Mouse (Mus musculus) MEL (cell line): ENCODE measurements at regions not wholly inside any gene's neighbourhood (a gene's known extent, or its start where the extent isn't known, plus 50 kb on each side); places are given as distances from the start of the nearest gene placed in this dataset.

ENCODE experiments used
- DNase-seq: peaks from one replicate; pipeline ENCODE4 v3.0.0; 2011; ENCODE audit warnings: low read depth, low spot score
- H3K27ac ChIP-seq: 2 replicates; pipeline ENCODE4 v1.5.1; 2012; ENCODE audit warnings: low read depth, mild to moderate bottlenecking, control low read depth, low read length, moderate library complexity; ENCODE audit not compliant: control insufficient read depth
- H3K27me3 ChIP-seq, 2 experiments: fragments of 150-350 bp in 1 of 2; sonication (generic) in 1 of 2; 2 replicates each; pipeline ENCODE4 v1.6.1; 2012; ENCODE audit warnings: low read length in 2 of 2, mild to moderate bottlenecking in 2 of 2, improper control_type of control experiment in 1 of 2, moderate library complexity in 1 of 2; ENCODE audit not compliant: insufficient read depth in 2 of 2, control insufficient read depth in 1 of 2
- H3K36me3 ChIP-seq, 2 experiments: 2 replicates each; pipeline ENCODE4 v1.6.1; 2012 to 2014; ENCODE audit warnings: low read length in 2 of 2, improper control_type of control experiment in 1 of 2, inconsistent platforms in 1 of 2, mild to moderate bottlenecking in 1 of 2; ENCODE audit not compliant: insufficient read depth in 2 of 2, control insufficient read depth in 1 of 2
- H3K4me1 ChIP-seq, 2 experiments: fragments of 150-350 bp in 1 of 2; sonication (generic) in 1 of 2; 2 replicates each; pipeline ENCODE4 v1.6.1; 2012; ENCODE audit warnings: low read length in 2 of 2, improper control_type of control experiment in 1 of 2, mild to moderate bottlenecking in 1 of 2; ENCODE audit not compliant: insufficient read depth in 2 of 2, control insufficient read depth in 1 of 2
- H3K4me3 ChIP-seq, 2 experiments: fragments of 150-350 bp in 1 of 2; sonication (generic) in 1 of 2; 2 replicates each; pipeline ENCODE4 v1.5.1; 2012; ENCODE audit warnings: low read depth in 2 of 2, low read length in 2 of 2, mild to moderate bottlenecking in 2 of 2, moderate library complexity in 2 of 2, control low read depth in 1 of 2, improper control_type of control experiment in 1 of 2; ENCODE audit not compliant: control insufficient read depth in 1 of 2, insufficient read depth in 1 of 2
- H3K79me2 ChIP-seq: 2 replicates; pipeline ENCODE4 v1.6.1; 2012; ENCODE audit warnings: mild to moderate bottlenecking, low read length, moderate library complexity; ENCODE audit not compliant: control insufficient read depth, poor library complexity, insufficient read depth
- H3K9ac ChIP-seq: 2 replicates; pipeline ENCODE4 v1.6.1; 2012; ENCODE audit warnings: low read depth, mild to moderate bottlenecking, control low read depth, low read length, moderate library complexity; ENCODE audit not compliant: control insufficient read depth, poor library complexity, severe bottlenecking
- H3K9me3 ChIP-seq: fragments of 150-350 bp; sonication (generic); replicated peaks from 2 replicates; pipeline ENCODE4 v1.6.1; 2012; ENCODE audit warnings: mild to moderate bottlenecking, low read length, improper control_type of control experiment, moderate library complexity; ENCODE audit not compliant: insufficient read depth
- CHD2 ChIP-seq: IDR thresholded peaks from 2 replicates; pipeline ENCODE4 v1.6.1; 2011; ENCODE audit warnings: low read length, improper control_type of control experiment
- CTCF ChIP-seq, 3 experiments: IDR thresholded peaks in 2 of 3; conservative IDR thresholded peaks in 1 of 3; 2 replicates each; pipeline ENCODE4 v1.5.1; 2011 to 2012; ENCODE audit warnings: low read length in 3 of 3, low read depth in 2 of 3, mild to moderate bottlenecking in 2 of 3, improper control_type of control experiment in 1 of 3, inconsistent platforms in 1 of 3, mixed read lengths in 1 of 3, moderate library complexity in 1 of 3; ENCODE audit not compliant: control insufficient read depth in 1 of 3, insufficient read depth in 1 of 3, poor library complexity in 1 of 3, severe bottlenecking in 1 of 3
- EP300 ChIP-seq, 2 experiments: IDR thresholded peaks; 2 replicates each; pipeline ENCODE4 v1.6.1; 2011; ENCODE audit warnings: improper control_type of control experiment in 2 of 2, low read length in 2 of 2, low read depth in 1 of 2, mild to moderate bottlenecking in 1 of 2
- HCFC1 ChIP-seq: IDR thresholded peaks from 2 replicates; pipeline ENCODE4 v1.6.1; 2012; ENCODE audit warnings: low read depth, mild to moderate bottlenecking, inconsistent platforms, low read length, improper control_type of control experiment, moderate library complexity
- KAT2A ChIP-seq: conservative IDR thresholded peaks from 2 replicates; pipeline ENCODE4 v1.6.1; 2012; ENCODE audit warnings: low read depth, low read length, improper control_type of control experiment, inconsistent platforms
- MAFK ChIP-seq: IDR thresholded peaks from 2 replicates; pipeline ENCODE4 v1.6.1; 2011; ENCODE audit warnings: low read depth, mild to moderate bottlenecking, low read length, improper control_type of control experiment, borderline replicate concordance
- MAX ChIP-seq: IDR thresholded peaks from 2 replicates; pipeline ENCODE4 v1.6.1; 2011; ENCODE audit warnings: low read length, improper control_type of control experiment
- MAZ ChIP-seq: IDR thresholded peaks from 2 replicates; pipeline ENCODE4 v1.6.1; 2012; ENCODE audit warnings: low read depth, mild to moderate bottlenecking, inconsistent platforms, low read length, improper control_type of control experiment
- MXI1 ChIP-seq: IDR thresholded peaks from 2 replicates; pipeline ENCODE4 v1.6.1; 2011; ENCODE audit warnings: mild to moderate bottlenecking, low read depth, low read length, improper control_type of control experiment
- MYB ChIP-seq: IDR thresholded peaks from 2 replicates; pipeline ENCODE4 v1.6.1; 2011; ENCODE audit warnings: mild to moderate bottlenecking, low read depth, low read length, improper control_type of control experiment
- MYC ChIP-seq: IDR thresholded peaks from 2 replicates; pipeline ENCODE4 v1.6.1; 2011; ENCODE audit warnings: low read depth, mild to moderate bottlenecking, low read length, improper control_type of control experiment, moderate library complexity
- NELFE ChIP-seq: IDR thresholded peaks from 2 replicates; pipeline ENCODE4 v1.6.1; 2011; ENCODE audit warnings: low read depth, low read length, improper control_type of control experiment
- NRF1 ChIP-seq: IDR thresholded peaks from 2 replicates; pipeline ENCODE4 v1.6.1; 2014; ENCODE audit warnings: low read depth, mild to moderate bottlenecking, inconsistent platforms, low read length, improper control_type of control experiment, moderate library complexity; ENCODE audit not compliant: poor library complexity, insufficient read depth, severe bottlenecking
- POLR2AphosphoS2 ChIP-seq: IDR thresholded peaks from 2 replicates; pipeline ENCODE4 v1.6.1; 2011; ENCODE audit warnings: low read length, improper control_type of control experiment
- POLR2AphosphoS5 ChIP-seq: IDR thresholded peaks from 2 replicates; pipeline ENCODE4 v1.6.1; 2012; ENCODE audit warnings: low read depth, borderline replicate concordance, mild to moderate bottlenecking, inconsistent platforms, low read length, moderate library complexity, mixed read lengths
- RAD21 ChIP-seq: IDR thresholded peaks from 2 replicates; pipeline ENCODE4 v1.6.1; 2011; ENCODE audit warnings: mild to moderate bottlenecking, low read depth, low read length, improper control_type of control experiment
- SIN3A ChIP-seq: IDR thresholded peaks from 2 replicates; pipeline ENCODE4 v1.6.1; 2012; ENCODE audit warnings: low read length, improper control_type of control experiment, inconsistent platforms
- SMC3 ChIP-seq: IDR thresholded peaks from 2 replicates; pipeline ENCODE4 v1.6.1; 2011; ENCODE audit warnings: low read depth, low read length, improper control_type of control experiment
- TAL1 ChIP-seq: IDR thresholded peaks from 2 replicates; pipeline ENCODE4 v1.6.1; 2012; ENCODE audit warnings: mild to moderate bottlenecking, inconsistent platforms, low read length, moderate library complexity, mixed read lengths
- TCF12 ChIP-seq: IDR thresholded peaks from 2 replicates; pipeline ENCODE4 v1.6.1; 2014; ENCODE audit warnings: low read depth, mild to moderate bottlenecking, inconsistent platforms, low read length, improper control_type of control experiment, moderate library complexity
- UBTF ChIP-seq: IDR thresholded peaks from 2 replicates; pipeline ENCODE4 v1.6.1; 2012; ENCODE audit warnings: low read depth, mild to moderate bottlenecking, inconsistent platforms, low read length, improper control_type of control experiment, moderate library complexity, borderline replicate concordance; ENCODE audit not compliant: insufficient read depth
- USF1 ChIP-seq: IDR thresholded peaks from 2 replicates; pipeline ENCODE4 v1.6.1; 2014; ENCODE audit warnings: low read depth, mild to moderate bottlenecking, inconsistent platforms, low read length, improper control_type of control experiment, moderate library complexity
- ZC3H11A ChIP-seq: IDR thresholded peaks from 2 replicates; pipeline ENCODE4 v1.6.1; 2012; ENCODE audit warnings: low read depth, mild to moderate bottlenecking, inconsistent platforms, low read length, improper control_type of control experiment
- ZMIZ1 ChIP-seq: IDR thresholded peaks from 2 replicates; pipeline ENCODE4 v1.6.1; 2012; ENCODE audit warnings: low read depth, mild to moderate bottlenecking, inconsistent platforms, low read length, improper control_type of control experiment, moderate library complexity
- ZNF384 ChIP-seq: IDR thresholded peaks from 2 replicates; pipeline ENCODE4 v1.6.1; 2012; ENCODE audit warnings: low read depth, mild to moderate bottlenecking, inconsistent platforms, low read length, improper control_type of control experiment

- H3K27ac ChIP-seq, result no peak overlapping the region
- H3K4me1 ChIP-seq, result no peaks in the 10 kb centered on the region
- no peaks in the 10 kb centered on the region for H3K79me2 ChIP-seq
- H3K36me3 ChIP-seq, result no peaks in the 10 kb centered on the region
- TF ChIP-seq POLR2AphosphoS5, result no peak
- no peak for TF ChIP-seq MYB
- no peak for TF ChIP-seq HCFC1
- no peak for TF ChIP-seq SMC3
- TF ChIP-seq MAFK, result no peak
- TF ChIP-seq ZC3H11A, result no peak
- TF ChIP-seq, all 39 proteins: peak for 0
- DNase-seq, result no peak
- Histone ChIP-seq H3K4me3 (no peak overlapping the region), H3K27me3 (no peaks in the 10 kb centered on the region), H3K9ac (no peak overlapping the region), H3K9me3 (no peaks in the 10 kb centered on the region)
Measured at GRCm38 (mm10) chr1:79299639-79300038, 140.3 kb downstream of the Scg2 start.

- H3K9ac ChIP-seq, result no peak overlapping the region
- H3K9me3 ChIP-seq, result no peaks in the 10 kb centered on the region
- H3K36me3 ChIP-seq, result no peaks in the 10 kb centered on the region
- no peaks in the 10 kb centered on the region for H3K4me1 ChIP-seq
- no peaks in the 10 kb centered on the region for H3K27me3 ChIP-seq
- TF ChIP-seq TCF12 (no peak), MYC (no peak), MXI1 (no peak), ZNF384 (no peak), MAX (no peak), SIN3A (no peak), TAL1 (no peak), POLR2AphosphoS2 (no peak), UBTF (no peak), RAD21 (no peak), ZMIZ1 (no peak), NRF1 (no peak), CTCF (IDR thresholded peaks at IDR 0.05 in 2 of 3, conservative IDR thresholded peaks at IDR 0.05 in 1 of 3; ENCODE audit: control insufficient read depth in 1 of 3, insufficient read depth in 1 of 3, low read depth in 2 of 3, low read length in 3 of 3, poor library complexity in 1 of 3, severe bottlenecking in 1 of 3) (no peak), USF1 (no peak), KAT2A (no peak), CHD2 (no peak), MAZ (no peak), NELFE (no peak), HCFC1 (no peak), EP300 (IDR thresholded peaks at IDR 0.05; ENCODE audit: low read depth in 1 of 2, low read length in 2 of 2) (no peak)
- TF ChIP-seq, all 39 proteins: peak for 0
- DNase-seq, result no peak
- Histone ChIP-seq H3K79me2 (no peaks in the 10 kb centered on the region), H3K27ac (no peak overlapping the region), H3K4me3 (no peak overlapping the region)
Measured at GRCm38 (mm10) chr1:79259726-79260125, 180.2 kb downstream of the Scg2 start.
